Mouse (Mus musculus) cerebellum, adult 2 months (tissue): ENCODE results near the gene Ahnak. TPM values are rescaled to one million over a fixed set of nuclear protein-coding genes. Genes with fewer than 3 reads are reported as not detected.
"Not testable (repeated sequence)": the region's sequence is repeated elsewhere in the genome, so short reads cannot be mapped to it uniquely, and the experiment has no call there.

ENCODE experiments used
- DNase-seq, 2 experiments: peaks; one replicate each; pipeline ENCODE4 v3.0.0; 2021
- H3K27ac ChIP-seq: fragments of 200-500 bp; 2 replicates; pipeline ENCODE4 v1.5.1; 2012; ENCODE audit warnings: low read length, control low read depth, inconsistent platforms; ENCODE audit not compliant: insufficient read depth
- H3K27me3 ChIP-seq: fragments of 200-500 bp; 2 replicates; pipeline ENCODE4 v1.6.1; 2012; ENCODE audit warnings: inconsistent platforms, mild to moderate bottlenecking, low read length, moderate library complexity; ENCODE audit not compliant: control insufficient read depth, insufficient read depth
- H3K4me1 ChIP-seq: fragments of 200-500 bp; 2 replicates; pipeline ENCODE4 v1.6.1; 2011; ENCODE audit warnings: low read length; ENCODE audit not compliant: control insufficient read depth, insufficient read depth
- H3K4me3 ChIP-seq: fragments of 200-500 bp; replicated peaks from 2 replicates; pipeline ENCODE3; 2011; ENCODE audit warnings: mild to moderate bottlenecking, low read depth, low read length, control low read depth; ENCODE audit not compliant: insufficient read depth
- CTCF ChIP-seq: fragments of 200-500 bp; IDR thresholded peaks from 2 replicates; pipeline ENCODE4 v1.5.1; 2011; ENCODE audit warnings: low read depth, mild to moderate bottlenecking, control low read depth, low read length, moderate library complexity, borderline replicate concordance; ENCODE audit not compliant: insufficient read depth
- POLR2A ChIP-seq: fragments of 200-500 bp; IDR thresholded peaks from 2 replicates; pipeline ENCODE4 v1.6.1; 2011; ENCODE audit warnings: low read length, control low read depth, borderline replicate concordance; ENCODE audit not compliant: insufficient read depth
- WGBS: fragments of 180-500 bp; shearing (Covaris S2); methylation state at CpG from one replicate; pipeline ENCODE4 v1.1.7; 2018; 5-methylcytosine and 5-hydroxymethylcytosine counted together
- polyA plus RNA-seq: library from polyadenylated mRNA; depleted of rRNA; stranded (reverse); fragments of >200 nt; gene quantifications from 2 replicates; pipeline ENCODE4 v1.2.3, GENCODE M21; 2012; rRNA removed

Gene Ahnak
- polyA plus RNA-seq, 1 experiment = 5.8 TPM

GRCm38 (mm10) chr19:9119655-9120425 lies 130.8 kb downstream of the Ahnak start:
- TF ChIP-seq POLR2A = no peak
- no peak for TF ChIP-seq CTCF
- no peaks in the 10 kb centered on the region; the same call in 1 of the 2 replicates for H3K4me1 ChIP-seq
- H3K27me3 ChIP-seq = no peaks in the 10 kb centered on the region
- 84% methylated on average over 3 of the region's 3 CpGs for WGBS
- DNase-seq = no peak
- no peak overlapping the region for H3K4me3 ChIP-seq
- H3K27ac ChIP-seq = no peak overlapping the region

GRCm38 (mm10) chr19:9122390-9122789 lies 133.3 kb downstream of the Ahnak start:
- 97% methylated on average over 1 of the region's 1 CpGs for WGBS
- no peak overlapping the region for H3K27ac ChIP-seq
- DNase-seq = no peak
- TF ChIP-seq POLR2A (no peak), CTCF (no peak)
- H3K4me3 ChIP-seq = no peak overlapping the region
- no peaks in the 10 kb centered on the region; the same call in 1 of the 2 replicates for H3K4me1 ChIP-seq
- no peaks in the 10 kb centered on the region for H3K27me3 ChIP-seq

- H3K27me3 ChIP-seq, H3K4me3 ChIP-seq, DNase-seq, H3K27ac ChIP-seq, H3K4me1 ChIP-seq: not testable (repeated sequence)
- 95% methylated on average over 2 of the region's 2 CpGs for WGBS
Measured at GRCm38 (mm10) chr19:9123986-9124385, 134.9 kb downstream of the Ahnak start.

Other genes starting within 250 kb of the Ahnak start
- gene 1700092M07Rik, start 248.6 kb upstream of the Ahnak start, polyA plus RNA-seq = 0.33 and 0.65 TPM in 2 replicates
- 116 and 119 TPM in 2 replicates for gene Stx5a, start 247.9 kb upstream of the Ahnak start, polyA plus RNA-seq
- gene Nxf1, start 232.2 kb upstream of the Ahnak start, polyA plus RNA-seq = 134 and 135 TPM in 2 replicates
- gene Tmem223, start 218.3 kb upstream of the Ahnak start, polyA plus RNA-seq = 169 and 170 TPM in 2 replicates
- gene Tmem179b, start 214.8 kb upstream of the Ahnak start, polyA plus RNA-seq = 15.9 and 20.2 TPM in 2 replicates
- 14.1 and 15.6 TPM in 2 replicates for gene Taf6l, start 202.9 kb upstream of the Ahnak start, polyA plus RNA-seq
- gene Polr2g, start 190.7 kb upstream of the Ahnak start, polyA plus RNA-seq = 155 and 157 TPM in 2 replicates
- gene Zbtb3, start 186.7 kb upstream of the Ahnak start, polyA plus RNA-seq = 3.7 and 3.8 TPM in 2 replicates
- gene Ttc9c, start 170.0 kb upstream of the Ahnak start, polyA plus RNA-seq = 34.4 and 36.0 TPM in 2 replicates
- gene Hnrnpul2, start 169.3 kb upstream of the Ahnak start, polyA plus RNA-seq = 97.7 and 101 TPM in 2 replicates
- not detected in 2 replicates for gene AC129217.1, start 159.5 kb upstream of the Ahnak start, polyA plus RNA-seq
- gene Bscl2, start 151.8 kb upstream of the Ahnak start, polyA plus RNA-seq = 148 and 155 TPM in 2 replicates
- 218 and 236 TPM in 2 replicates for gene Gng3, start 150.1 kb upstream of the Ahnak start, polyA plus RNA-seq
- 0.78 and 0.85 TPM in 2 replicates for gene Lrrn4cl, start 138.5 kb upstream of the Ahnak start, polyA plus RNA-seq
- 117 and 134 TPM in 2 replicates for gene Ubxn1, start 117.8 kb upstream of the Ahnak start, polyA plus RNA-seq
- gene Uqcc3, start 108.4 kb upstream of the Ahnak start, polyA plus RNA-seq = 69.3 and 76.7 TPM in 2 replicates
- gene Lbhd1, start 105.6 kb upstream of the Ahnak start, polyA plus RNA-seq = 3.8 and 5.1 TPM in 2 replicates
- gene Gm49403, start 105.4 kb upstream of the Ahnak start, polyA plus RNA-seq = not detected in 2 replicates
- gene 1810009A15Rik, start 100.4 kb upstream of the Ahnak start, polyA plus RNA-seq = 43.7 and 45.9 TPM in 2 replicates
- not detected in 2 replicates for gene Gm49416, start 100.4 kb upstream of the Ahnak start, polyA plus RNA-seq
- 17.7 and 18.0 TPM in 2 replicates for gene Ints5, start 96.3 kb upstream of the Ahnak start, polyA plus RNA-seq
- gene Ganab, start 91.2 kb upstream of the Ahnak start, polyA plus RNA-seq = 105 and 116 TPM in 2 replicates
- 224 and 238 TPM in 2 replicates for gene B3gat3, start 68.9 kb upstream of the Ahnak start, polyA plus RNA-seq
- gene Rom1, start 59.9 kb upstream of the Ahnak start, polyA plus RNA-seq = 24.1 and 24.2 TPM in 2 replicates
- gene Eml3, start 59.7 kb upstream of the Ahnak start, polyA plus RNA-seq = 40.2 and 45.0 TPM in 2 replicates
- 30.9 and 33.9 TPM in 2 replicates for gene Mta2, start 47.4 kb upstream of the Ahnak start, polyA plus RNA-seq
- gene Tut1, start 35.4 kb upstream of the Ahnak start, polyA plus RNA-seq = 20.5 and 20.8 TPM in 2 replicates
- 263 and 281 TPM in 2 replicates for gene Eef1g, start 22.2 kb upstream of the Ahnak start, polyA plus RNA-seq
- gene Scgb1a1, start 98.7 kb downstream of the Ahnak start, polyA plus RNA-seq = not detected in 2 replicates
- 88.4 TPM in 2 replicates for gene Asrgl1, start 146.4 kb downstream of the Ahnak start, polyA plus RNA-seq